Mouse (Mus musculus) forebrain, embryonic 13.5 days (tissue): ENCODE data around the gene Magea1. TPM values are rescaled to one million over a fixed set of nuclear protein-coding genes. Genes with fewer than 3 reads are reported as not detected.
"Not testable (repeated sequence)": the region's sequence is repeated elsewhere in the genome, so short reads cannot be mapped to it uniquely, and the experiment has no call there.

Experiments used
- ATAC-seq: fragments of 200-750 bp; cut with Nextera tagmentation; 2 replicates; pipeline ENCODE4 v1.8.0; 2017
- H3K27ac ChIP-seq: fragments of 300-500 bp; sonication (generic); 2 replicates; pipeline ENCODE4 v1.5.1; 2015; ENCODE audit warnings: inconsistent platforms, mild to moderate bottlenecking, moderate library complexity
- H3K27me3 ChIP-seq: fragments of 300-500 bp; sonication (generic); 2 replicates; pipeline ENCODE4 v1.6.1; 2015; ENCODE audit warnings: mild to moderate bottlenecking, inconsistent platforms
- H3K36me3 ChIP-seq: fragments of 300-500 bp; sonication (generic); 2 replicates; pipeline ENCODE4 v1.6.1; 2015; ENCODE audit warnings: mild to moderate bottlenecking, inconsistent platforms; ENCODE audit not compliant: poor library complexity, severe bottlenecking
- H3K4me1 ChIP-seq: fragments of 300-500 bp; sonication (generic); 2 replicates; pipeline ENCODE4 v1.6.1; 2015; ENCODE audit warnings: inconsistent platforms
- H3K4me2 ChIP-seq: fragments of 300-500 bp; sonication (generic); 2 replicates; pipeline ENCODE4 v1.6.1; 2015; ENCODE audit warnings: inconsistent platforms, mild to moderate bottlenecking, moderate library complexity
- H3K4me3 ChIP-seq: fragments of 300-500 bp; sonication (generic); 2 replicates; pipeline ENCODE4 v1.5.1; 2015; ENCODE audit warnings: mild to moderate bottlenecking, inconsistent platforms
- H3K9ac ChIP-seq: fragments of 300-500 bp; sonication (generic); 2 replicates; pipeline ENCODE4 v1.6.1; 2015; ENCODE audit warnings: mild to moderate bottlenecking, inconsistent platforms
- H3K9me3 ChIP-seq: fragments of 300-500 bp; sonication (generic); replicated peaks from 2 replicates; pipeline ENCODE4 v1.6.1; 2016; ENCODE audit warnings: inconsistent platforms
- WGBS: fragments of 180-500 bp; shearing (Covaris S2); methylation state at CpG from one replicate; pipeline ENCODE4 v1.1.7; 2015; 5-methylcytosine and 5-hydroxymethylcytosine counted together
- polyA plus RNA-seq: library from polyadenylated mRNA; unstranded; fragments of >200 nt; fragmentation: Nextera tagmentation; extraction: Ambion mirVana; gene quantifications from 2 replicates; pipeline ENCODE4 v1.2.1, GENCODE M21; 2015

The Magea1 gene
- not detected in 2 replicates for polyA plus RNA-seq

GRCm38 (mm10) chrX:155089693-155090092 lies at the start of gene Magea1:
Magea1 (minus strand) TSS chrX:155089793.
- H3K27me3 ChIP-seq, H3K27ac ChIP-seq, H3K4me3 ChIP-seq, H3K9me3 ChIP-seq, ATAC-seq, H3K4me2 ChIP-seq, H3K36me3 ChIP-seq, H3K9ac ChIP-seq, H3K4me1 ChIP-seq: not testable (repeated sequence)
- no CpG with 5 or more reads among the region's 2 CpGs for WGBS

GRCm38 (mm10) chrX:155128312-155128711 lies 38.7 kb upstream of the Magea1 start, which contains the start of gene Cldn34b2:
Cldn34b2 (minus strand) TSS chrX:155128412.
- not testable (repeated sequence) for H3K36me3 ChIP-seq, H3K4me3 ChIP-seq, ATAC-seq, H3K27me3 ChIP-seq, H3K27ac ChIP-seq, H3K9ac ChIP-seq, H3K9me3 ChIP-seq, H3K4me1 ChIP-seq, H3K4me2 ChIP-seq
- 80% methylated on average over 3 of the region's 3 CpGs for WGBS

- no peak overlapping the region for H3K27ac ChIP-seq
- no peaks in the 10 kb centered on the region for H3K27me3 ChIP-seq
- ATAC-seq: no peak
These were observed 8.4 kb upstream of the Magea1 start for GRCm38 (mm10) chrX:155098024-155098423.

DNA sequence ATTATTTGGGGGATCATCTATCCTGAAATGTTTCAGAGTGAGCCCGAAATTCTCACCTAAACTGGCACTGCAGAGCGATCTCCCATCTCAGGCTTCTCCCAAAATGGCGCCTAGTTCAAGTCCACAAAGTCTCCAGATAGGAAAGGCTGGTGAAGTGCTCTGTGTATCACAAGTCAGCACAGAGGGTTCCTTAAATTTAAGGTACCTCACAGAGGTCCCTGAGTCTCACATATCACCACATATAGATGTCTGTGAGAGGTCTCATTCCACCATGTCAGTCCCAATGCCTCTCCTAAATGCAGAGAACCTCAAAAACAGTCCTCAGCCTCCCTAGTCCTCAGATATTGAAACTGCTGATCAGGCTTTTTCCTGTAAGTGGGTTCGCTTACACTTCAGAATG lies 4.0 kb upstream of the Magea1 start, which contains the start of gene Magea2:
TSS of gene Magea2 (minus strand) at position 101 of the 400 bp plus-strand sequence.
- not testable (repeated sequence) for H3K4me1 ChIP-seq, H3K27ac ChIP-seq, H3K4me3 ChIP-seq, H3K4me2 ChIP-seq, ATAC-seq, H3K36me3 ChIP-seq, H3K9ac ChIP-seq, H3K27me3 ChIP-seq, H3K9me3 ChIP-seq
- WGBS: 75% methylated on average over 4 of the region's 4 CpGs

More at GRCm38 (mm10) chrX:155098024-155098423, 8.4 kb upstream of the Magea1 start:
- no peaks in the 10 kb centered on the region for H3K9me3 ChIP-seq
- H3K4me1 ChIP-seq: no peaks in the 10 kb centered on the region
- H3K9ac ChIP-seq: no peak overlapping the region
- no peak overlapping the region for H3K4me3 ChIP-seq
- no peak overlapping the region for H3K4me2 ChIP-seq
- no peaks in the 10 kb centered on the region for H3K36me3 ChIP-seq

DNA sequence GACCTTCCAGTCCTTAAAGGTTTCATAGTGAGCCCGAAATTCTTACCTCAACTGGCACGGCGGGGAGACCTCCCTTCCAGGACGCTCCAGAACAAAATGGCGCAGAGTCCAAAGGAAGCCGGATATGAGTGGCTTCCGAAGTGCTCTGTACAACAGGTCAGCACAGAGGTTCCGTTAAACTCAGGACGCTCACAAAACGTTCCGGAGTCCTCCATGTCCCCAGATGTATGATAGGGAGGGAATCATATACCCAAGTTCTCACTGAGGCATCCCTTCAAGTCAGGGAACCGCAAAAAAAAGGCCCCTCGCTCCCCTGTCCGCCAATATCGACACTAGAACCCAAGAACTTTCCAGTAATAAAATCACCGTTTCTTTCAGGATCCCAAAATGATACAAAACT lies 26.5 kb downstream of the Magea1 start, which contains the start of gene Magea5:
TSS of gene Magea5 (minus strand) at position 101 of the 400 bp plus-strand sequence.
- H3K9me3 ChIP-seq, H3K4me2 ChIP-seq, ATAC-seq, H3K27me3 ChIP-seq, H3K9ac ChIP-seq, H3K4me1 ChIP-seq, H3K36me3 ChIP-seq, H3K27ac ChIP-seq, H3K4me3 ChIP-seq: not testable (repeated sequence)
- 83% methylated on average over 16 of the region's 16 CpGs for WGBS

Other genes with a start within 250 kb of the Magea1 start
- not detected in 2 replicates for gene Cldn34b1, start 199.5 kb downstream of the Magea1 start, polyA plus RNA-seq
- gene Magea6, start 153.8 kb downstream of the Magea1 start, polyA plus RNA-seq: not detected in 2 replicates
- not detected in 2 replicates for gene Magea3, start 140.3 kb downstream of the Magea1 start, polyA plus RNA-seq
- not detected in 2 replicates for gene Magea8, start 93.9 kb downstream of the Magea1 start, polyA plus RNA-seq
- gene Magea5, start 26.6 kb downstream of the Magea1 start, polyA plus RNA-seq: not detected in 2 replicates
- not detected in 2 replicates for gene Magea2, start 3.9 kb upstream of the Magea1 start, polyA plus RNA-seq
- not detected in 2 replicates for gene Cldn34b2, start 38.6 kb upstream of the Magea1 start, polyA plus RNA-seq
- 57.8 and 64.3 TPM in 2 replicates for gene Sat1, start 126.7 kb upstream of the Magea1 start, polyA plus RNA-seq
- gene Acot9, start 172.7 kb upstream of the Magea1 start, polyA plus RNA-seq: 21.2 and 22.1 TPM in 2 replicates